Mouse (Mus musculus) embryonic facial prominence, embryonic 14.5 days (tissue): ENCODE data around the gene Slc26a1. TPM values are rescaled to one million over a fixed set of nuclear protein-coding genes. Genes with fewer than 3 reads are reported as not detected.
"Not testable (repeated sequence)": the region's sequence is repeated elsewhere in the genome, so short reads cannot be mapped to it uniquely, and the experiment has no call there.

ENCODE experiments used
- ATAC-seq: fragments of 200-750 bp; cut with Nextera tagmentation; 2 replicates; pipeline ENCODE4 v1.8.0; 2017; ENCODE audit warnings: low read depth, moderate number of reproducible peaks, moderate TSS enrichment
- DNase-seq: peaks from one replicate; pipeline ENCODE4 v3.0.0-alpha.2; 2015; ENCODE audit warnings: low spot score
- H3K27ac ChIP-seq: fragments of 300-500 bp; sonication (generic); replicated peaks from 2 replicates; pipeline ENCODE4 v1.5.1; 2014; ENCODE audit warnings: low read depth, mild to moderate bottlenecking, low read length, moderate library complexity
- H3K27me3 ChIP-seq: fragments of 300-500 bp; sonication (generic); replicated peaks from 2 replicates; pipeline ENCODE4 v1.6.1; 2014; ENCODE audit warnings: low read length; ENCODE audit not compliant: control insufficient read depth, insufficient read depth
- H3K36me3 ChIP-seq: fragments of 300-500 bp; sonication (generic); 2 replicates; pipeline ENCODE4 v1.6.1; 2014; ENCODE audit warnings: low read length, mixed read lengths; ENCODE audit not compliant: control insufficient read depth, insufficient read depth
- H3K4me1 ChIP-seq: fragments of 300-500 bp; sonication (generic); 2 replicates; pipeline ENCODE4 v1.6.1; 2014; ENCODE audit warnings: antibody characterized with exemption, low read length; ENCODE audit not compliant: control insufficient read depth, insufficient read depth
- H3K4me2 ChIP-seq: fragments of 300-500 bp; sonication (generic); 2 replicates; pipeline ENCODE4 v1.6.1; 2014; ENCODE audit warnings: low read depth, mild to moderate bottlenecking, low read length, moderate library complexity, mixed read lengths
- H3K4me3 ChIP-seq: fragments of 300-500 bp; sonication (generic); 2 replicates; pipeline ENCODE4 v1.5.1; 2014; ENCODE audit warnings: low read depth, mild to moderate bottlenecking, low read length
- H3K9ac ChIP-seq: fragments of 300-500 bp; sonication (generic); 2 replicates; pipeline ENCODE4 v1.6.1; 2014; ENCODE audit warnings: low read depth, mild to moderate bottlenecking, low read length, moderate library complexity, mixed read lengths
- H3K9me3 ChIP-seq: fragments of 300-500 bp; sonication (generic); 2 replicates; pipeline ENCODE4 v1.6.1; 2016; ENCODE audit warnings: low read length; ENCODE audit not compliant: control insufficient read depth
- WGBS: fragments of 180-500 bp; shearing (Covaris S2); extraction: QIAGEN DNeasy Blood & Tissue Kit; methylation state at CpG from one replicate; pipeline ENCODE4 v1.1.7; 2014; 5-methylcytosine and 5-hydroxymethylcytosine counted together
- polyA plus RNA-seq: library from polyadenylated mRNA; unstranded; fragments of >200 nt; fragmentation: Nextera tagmentation; extraction: Ambion mirVana; gene quantifications from 2 replicates; pipeline ENCODE4 v1.2.1, GENCODE M21; 2014

Gene Slc26a1
- polyA plus RNA-seq, 1 experiment from 2014 or later, result 1.2 TPM

GRCm38 (mm10) chr5:108634088-108634487 is 41.3 kb downstream of the Slc26a1 start:
- H3K4me2 ChIP-seq, DNase-seq, H3K4me3 ChIP-seq, H3K27me3 ChIP-seq, H3K9me3 ChIP-seq, H3K36me3 ChIP-seq, H3K9ac ChIP-seq, H3K27ac ChIP-seq, ATAC-seq, H3K4me1 ChIP-seq: not testable (repeated sequence)
- WGBS, result 87% methylated on average over 2 of the region's 3 CpGs

DNA sequence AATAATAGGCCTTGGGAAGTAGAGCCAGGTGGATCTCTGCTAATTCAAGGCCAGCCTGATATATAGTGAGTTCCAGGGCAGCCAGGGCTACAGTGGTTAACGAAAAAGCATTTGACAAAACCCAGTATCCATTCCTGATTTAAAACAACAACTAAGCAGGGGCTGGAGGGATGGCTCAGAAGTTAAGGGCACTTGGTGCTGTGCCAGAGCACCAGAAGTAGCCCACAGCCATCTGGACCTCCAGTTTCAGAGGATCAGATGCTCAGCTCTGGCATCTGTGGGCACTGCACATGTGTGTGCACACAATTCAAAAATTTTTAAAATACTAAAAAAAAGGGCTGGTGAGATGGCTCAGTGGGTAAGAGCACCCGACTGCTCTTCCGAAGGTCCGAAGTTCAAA is 41.7 kb downstream of the Slc26a1 start:
- Histone ChIP-seq H3K27ac (no peak overlapping the region), H3K36me3 (0 out of 2 replicates have a peak, but pooled peaks cover 6% of the 10 kb centered on the region), H3K4me1 (peaks cover 7% of the 10 kb centered on the region), H3K9ac (no peak overlapping the region), H3K27me3 (no peaks in the 10 kb centered on the region), H3K9me3 (no peaks in the 10 kb centered on the region), H3K4me2 (no peak overlapping the region), H3K4me3 (no peak overlapping the region)
- no peak for ATAC-seq
- DNase-seq, result no peak
- 89% methylated on average over 4 of the region's 4 CpGs for WGBS

DNA sequence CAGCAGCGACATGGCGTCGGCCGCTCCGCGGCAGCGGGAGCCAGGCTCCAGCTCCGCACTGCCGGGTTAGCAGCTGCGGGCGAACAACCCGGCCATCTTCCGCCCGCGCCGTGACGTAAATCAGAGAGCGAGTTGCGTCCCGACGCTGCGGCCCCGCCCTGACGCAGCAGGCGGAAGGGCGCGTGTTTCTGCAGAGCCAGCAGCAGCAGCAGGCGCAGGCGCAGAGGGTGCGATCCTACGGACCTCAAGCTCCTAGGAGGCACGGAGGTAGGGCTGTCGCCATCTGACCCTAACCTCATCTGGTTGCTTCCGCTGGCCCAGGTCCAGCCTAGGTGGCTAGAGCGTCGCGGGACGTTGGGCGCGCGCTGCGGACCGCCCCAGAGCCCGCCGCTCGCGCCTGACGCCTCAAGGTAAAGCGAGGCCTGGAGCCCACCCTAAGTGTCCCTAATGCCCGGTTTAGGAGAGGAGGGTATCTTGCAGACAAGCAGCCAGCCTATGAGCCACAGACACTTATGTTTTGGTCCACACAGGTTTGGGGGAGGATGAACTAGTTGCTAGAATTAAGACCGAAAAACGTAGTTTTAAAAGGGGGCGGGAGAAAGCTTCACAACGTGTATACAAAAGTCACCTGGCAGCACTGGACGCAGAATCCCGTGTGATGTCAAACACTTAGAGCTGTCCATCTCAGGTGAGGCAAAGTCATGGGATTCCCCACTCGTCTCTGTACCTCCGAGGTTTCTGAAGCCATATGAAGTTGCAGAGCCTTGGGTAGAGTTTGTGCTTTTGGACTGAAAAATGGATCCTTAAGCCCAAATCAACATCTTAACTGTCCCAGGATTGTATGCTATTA is 45.5 kb downstream of the Slc26a1 start, which contains the start of the genes Gak and Tmem175:
Gak (minus strand) TSS at position 122 of the 850 bp plus-strand sequence.
Tmem175 (plus strand) TSS at position 137 of the 850 bp plus-strand sequence.
- Histone ChIP-seq H3K4me3 (peak within 1 kb of the TSS; percentile 86), H3K4me2 (peak within 1 kb of the TSS; percentile 82), H3K9me3 (no peaks in the 10 kb centered on the region), H3K27ac (peak within 1 kb of the TSS; percentile 91), H3K9ac (peak within 1 kb of the TSS; percentile 94), H3K27me3 (no peaks in the 10 kb centered on the region), H3K4me1 (peaks cover 10% of the 10 kb centered on the region), H3K36me3 (no peaks in the 10 kb centered on the region)
- ATAC-seq (peak; percentile 99), DNase-seq (peak; percentile 97)
- 1% methylated on average over 26 of the region's 58 CpGs for WGBS

DNA sequence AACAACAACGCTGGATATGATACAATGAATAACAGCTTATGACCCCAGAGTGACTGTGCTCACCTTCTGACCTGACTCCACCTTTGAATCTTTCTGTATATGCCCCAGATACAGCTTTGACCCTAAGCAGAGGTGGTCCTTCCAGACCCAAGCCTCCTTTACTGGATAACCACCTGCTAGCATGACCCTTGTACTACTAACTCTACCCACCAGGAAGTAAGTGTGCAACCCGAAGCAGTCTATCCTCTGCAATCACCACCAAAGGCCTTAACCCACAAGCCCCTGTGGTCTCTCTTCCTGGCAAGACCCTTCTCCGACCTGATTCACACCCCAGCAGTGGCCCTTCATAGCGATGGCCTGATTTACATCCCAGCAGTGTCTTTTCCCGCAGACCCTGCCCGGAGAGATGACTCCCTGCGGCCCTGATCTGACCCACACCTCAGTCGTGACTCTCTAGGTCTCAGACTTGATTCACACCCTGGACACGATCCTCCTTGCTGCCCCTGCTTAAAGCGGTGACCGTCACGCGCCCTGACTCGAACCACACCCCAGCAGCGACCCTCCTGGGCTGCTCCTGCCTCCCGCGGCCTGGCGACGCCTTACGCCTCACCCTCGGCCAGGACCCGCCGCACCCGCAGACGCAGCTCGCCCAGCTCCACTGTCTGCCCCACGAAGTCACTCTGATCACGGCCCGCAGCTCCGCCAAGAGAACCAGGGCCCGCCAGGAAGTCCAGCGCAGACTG is 46.3 kb downstream of the Slc26a1 start:
- H3K9me3 ChIP-seq, result no peaks in the 10 kb centered on the region

DNA sequence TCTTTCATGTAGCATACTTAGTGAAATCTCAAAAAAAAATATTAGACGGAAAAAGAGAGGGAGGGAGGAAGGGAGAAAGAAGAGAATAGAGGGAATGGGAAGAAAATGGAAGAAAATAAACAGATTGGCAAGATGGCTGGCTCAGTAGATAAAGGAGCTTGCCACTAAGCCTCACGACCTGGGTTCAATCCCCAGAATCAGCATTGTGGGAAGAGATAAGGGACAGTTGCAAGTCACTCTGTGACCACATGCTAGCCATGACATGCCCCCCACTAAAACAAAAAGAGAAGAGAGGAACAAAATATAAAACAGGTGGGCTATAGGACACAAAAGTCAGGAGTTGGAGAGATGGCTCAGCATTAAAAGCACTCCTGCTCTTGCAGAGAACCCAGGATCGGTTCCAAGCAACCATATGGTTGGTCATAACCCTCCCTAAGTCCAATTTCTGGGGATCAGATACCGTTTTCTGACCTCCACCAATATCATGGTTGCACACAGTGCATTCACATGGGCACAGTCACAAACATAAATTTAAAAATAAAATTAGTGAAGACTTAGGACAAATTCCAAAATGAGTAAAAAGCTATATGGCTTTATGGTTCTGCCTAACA is 49.2 kb downstream of the Slc26a1 start:
- whole genome bisulfite sequencing, result 90% methylated on average over 4 of the region's 4 CpGs
- Histone ChIP-seq H3K27ac (no peak overlapping the region), H3K9ac (no peak overlapping the region), H3K4me3 (no peak overlapping the region), H3K4me1 (peaks cover 10% of the 10 kb centered on the region), H3K36me3 (peaks cover 32% of the 10 kb centered on the region), H3K27me3 (no peaks in the 10 kb centered on the region), H3K9me3 (no peaks in the 10 kb centered on the region), H3K4me2 (no peak overlapping the region)
- ATAC-seq (no peak), DNase-seq (no peak)

More for the DNA sequence above, 46.3 kb downstream of the Slc26a1 start:
- Histone ChIP-seq H3K36me3 (peaks cover 8% of the 10 kb centered on the region), H3K27ac (peak overlapping the region; percentile 91), H3K27me3 (no peaks in the 10 kb centered on the region), H3K4me1 (peaks cover 10% of the 10 kb centered on the region), H3K9ac (peak overlapping the region; percentile 94), H3K4me3 (peak overlapping the region; percentile 86), H3K4me2 (peak overlapping the region; percentile 82)
- no peak for DNase-seq
- WGBS, result 3% methylated on average over 27 of the region's 32 CpGs
- peak; percentile 87 for ATAC-seq

DNA sequence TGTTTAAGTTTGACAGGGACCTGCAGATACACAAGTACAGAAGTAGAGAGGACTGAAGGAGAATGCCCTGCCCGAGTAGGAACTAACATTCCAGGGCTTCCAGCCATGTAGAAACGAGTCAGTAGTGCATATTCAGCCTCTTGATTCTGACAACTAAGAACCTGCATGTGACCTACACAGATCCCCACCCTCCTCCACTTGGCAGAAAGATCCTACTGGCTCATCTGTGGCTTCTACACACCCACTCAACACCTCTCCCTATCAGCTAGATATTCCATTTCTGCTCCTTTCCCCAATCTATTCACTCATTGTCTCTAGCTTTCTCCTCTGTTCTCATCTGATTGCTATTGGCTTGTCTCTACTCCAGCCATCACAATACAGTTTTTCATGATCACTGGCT is 53.5 kb downstream of the Slc26a1 start:
- ATAC-seq, result no peak
- no peaks in the 10 kb centered on the region for H3K27me3 ChIP-seq
- H3K27ac ChIP-seq, result no peak overlapping the region
- no peaks in the 10 kb centered on the region for H3K9me3 ChIP-seq
- no peak overlapping the region for H3K4me2 ChIP-seq
- H3K9ac ChIP-seq, result no peak overlapping the region
- no peak for DNase-seq
- 83% methylated on average over 2 of the region's 2 CpGs for whole genome bisulfite sequencing
- H3K36me3 ChIP-seq, result peaks cover 60% of the 10 kb centered on the region
- no peak overlapping the region for H3K4me3 ChIP-seq
- H3K4me1 ChIP-seq, result no peaks in the 10 kb centered on the region

Other genes with a start within 250 kb of the Slc26a1 start
- 388 and 486 TPM in 2 replicates for gene Atp5k, start 241.1 kb downstream of the Slc26a1 start, polyA plus RNA-seq
- 0.42 and 0.58 TPM in 2 replicates for gene Mfsd7a, start 226.7 kb downstream of the Slc26a1 start, polyA plus RNA-seq
- 22.9 and 23.8 TPM in 2 replicates for gene Pcgf3, start 214.3 kb downstream of the Slc26a1 start, polyA plus RNA-seq
- gene Cplx1, start 125.5 kb downstream of the Slc26a1 start, polyA plus RNA-seq, result 10.6 and 11.7 TPM in 2 replicates
- 46.2 and 48.6 TPM in 2 replicates for gene Gak, start 45.8 kb downstream of the Slc26a1 start, polyA plus RNA-seq
- 31.0 and 40.1 TPM in 2 replicates for gene Tmem175, start 45.8 kb downstream of the Slc26a1 start, polyA plus RNA-seq
- gene Idua, start 15.2 kb downstream of the Slc26a1 start, polyA plus RNA-seq, result 13.6 and 14.5 TPM in 2 replicates
- 9.6 and 9.8 TPM in 2 replicates for gene Dgkq, start 5.9 kb downstream of the Slc26a1 start, polyA plus RNA-seq
- gene Fgfrl1, start 16.8 kb upstream of the Slc26a1 start, polyA plus RNA-seq, result 42.3 and 45.1 TPM in 2 replicates
- not detected in 2 replicates for gene Rnf212, start 99.4 kb upstream of the Slc26a1 start, polyA plus RNA-seq
- gene Tmed11, start 119.8 kb upstream of the Slc26a1 start, polyA plus RNA-seq, result not detected in 2 replicates
- not detected in 2 replicates for gene Vmn2r8, start 133.3 kb upstream of the Slc26a1 start, polyA plus RNA-seq
- gene Vmn2r9, start 177.0 kb upstream of the Slc26a1 start, polyA plus RNA-seq, result not detected in 2 replicates